Comparison of ENCODE assay signal across 8 mouse cellular contexts in the genomic region with DNA sequence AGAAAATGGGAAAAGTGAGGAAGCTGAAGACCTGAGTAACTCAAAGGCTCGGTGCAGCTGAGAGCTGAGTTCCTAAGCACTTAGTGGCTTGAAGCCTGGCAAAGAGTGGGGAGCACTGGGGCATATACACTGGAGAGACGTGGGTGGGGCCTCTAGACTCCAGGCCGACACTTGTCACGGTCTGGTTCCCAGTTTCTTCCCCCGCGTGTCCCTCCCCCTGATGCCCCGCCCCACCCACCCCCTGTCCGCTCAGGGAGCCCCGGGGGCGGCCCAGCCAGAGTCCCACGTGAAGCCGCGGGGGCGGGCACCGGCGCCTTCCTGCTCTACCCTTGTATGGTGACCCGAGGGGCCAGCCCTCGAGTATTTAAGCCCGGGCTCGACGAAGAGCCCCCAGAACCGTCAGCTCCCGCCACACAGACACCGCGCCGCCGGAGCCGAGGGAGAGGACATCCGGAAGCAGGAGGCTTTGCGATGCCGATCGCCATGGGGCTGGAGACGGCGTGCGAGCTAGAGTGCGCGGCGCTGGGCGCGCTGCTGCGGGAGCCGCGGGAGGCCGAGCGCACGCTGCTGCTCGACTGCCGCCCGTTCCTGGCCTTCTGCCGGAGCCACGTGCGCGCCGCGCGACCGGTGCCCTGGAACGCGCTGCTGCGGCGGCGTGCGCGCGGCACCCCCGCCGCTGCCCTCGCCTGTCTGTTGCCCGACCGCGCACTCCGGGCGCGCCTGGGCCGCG. TPM values are rescaled to one million over a fixed set of nuclear protein-coding genes. Genes with fewer than 3 reads are reported as not detected.
DNase-seq lines count a peak whose midpoint lies in the region; ATAC-seq and TF ChIP-seq lines count a peak whose summit lies in the region.

Dusp2 (plus strand) TSS at position 393 of the 730 bp plus-strand sequence.

- peak within 1 kb of the TSS; percentile 83 for H3K4me2 ChIP-seq in lung, postnatal 0 days (replicated peaks; ENCODE audit: low read depth, low read length)

- peak within 1 kb of the TSS; percentile 72 to 77 for H3K4me3 ChIP-seq in ES-E14 (ENCODE audit: insufficient read depth in 1 of 2, low read depth in 1 of 2, low read length in 2 of 2, poor library complexity in 1 of 2, severe bottlenecking in 1 of 2)
- H3K4me3 ChIP-seq in hindbrain, embryonic 10.5 days = peak within 1 kb of the TSS; percentile 61
- peak within 1 kb of the TSS; percentile 52 for H3K4me3 ChIP-seq in lung, postnatal 0 days (ENCODE audit: low read depth, low read length)

- H3K4me1 ChIP-seq in ES-E14 (ENCODE audit: control insufficient read depth in 2 of 2, insufficient read depth in 2 of 2, low read length in 2 of 2, poor library complexity in 1 of 2) = 0 out of 4 replicates have a peak, but pooled peaks cover 0 to 2% of the 10 kb centered on the region in 2 experiments
- peaks cover 21% of the 10 kb centered on the region for H3K4me1 ChIP-seq in hindbrain, embryonic 10.5 days (replicated peaks)
- H3K4me1 ChIP-seq in lung, postnatal 0 days (ENCODE audit: insufficient read depth, low read depth, low read length) = no peaks in the 10 kb centered on the region

- H3K27ac ChIP-seq in ES-E14 (ENCODE audit: insufficient read depth, low read depth, low read length, poor library complexity, severe bottlenecking) = no peak within 1 kb of the TSS
- H3K27ac ChIP-seq in hindbrain, embryonic 10.5 days = peak within 1 kb of the TSS; percentile 80
- 0 out of 2 replicates have a peak within 1 kb of the TSS, but pooled peaks have one; percentile 40 for H3K27ac ChIP-seq in lung, postnatal 0 days (ENCODE audit: low read length)

- TF ChIP-seq EP300 in lung, postnatal 0 days (IDR thresholded peaks at IDR 0.05) = no peak

- H3K9me3 ChIP-seq in ES-E14 (ENCODE audit: control insufficient read depth, insufficient read depth, low read depth, low read length) = no peaks in the 10 kb centered on the region
- no peaks in the 10 kb centered on the region for H3K9me3 ChIP-seq in hindbrain, embryonic 10.5 days
- no peaks in the 10 kb centered on the region for H3K9me3 ChIP-seq in lung, postnatal 0 days (ENCODE audit: low read length)

- ATAC-seq in frontal cortex, adult (ENCODE audit: low TSS enrichment) = peak; percentile 81
- ATAC-seq in lung, postnatal 0 days = peak; percentile 90

- TF ChIP-seq CTCF in lung, postnatal 0 days (IDR thresholded peaks at IDR 0.05) = no peak

- peaks cover 50% of the 10 kb centered on the region for H3K27me3 ChIP-seq in hindbrain, embryonic 10.5 days (ENCODE audit: insufficient read depth, poor library complexity, severe bottlenecking)
- H3K27me3 ChIP-seq in lung, postnatal 0 days (replicated peaks; ENCODE audit: insufficient read depth, low read length) = no peaks in the 10 kb centered on the region; the same call in 1 of the 2 replicates

- no peaks in the 10 kb centered on the region for H3K36me3 ChIP-seq in ES-E14 (ENCODE audit: control insufficient read depth, insufficient read depth, low read length, poor library complexity, severe bottlenecking)
- no peaks in the 10 kb centered on the region for H3K36me3 ChIP-seq in hindbrain, embryonic 10.5 days
- H3K36me3 ChIP-seq in lung, postnatal 0 days (ENCODE audit: insufficient read depth, low read length) = no peaks in the 10 kb centered on the region

- in situ Hi-C loops in ES-E14 (cut with MboI; ENCODE audit: low sequenced_read_pairs in 2 of 2, unreplicated experiment in 2 of 2) = no loop called here

- peak within 1 kb of the TSS; percentile 72 for H3K9ac ChIP-seq in ES-E14 (ENCODE audit: insufficient read depth, low read depth, low read length, poor library complexity, severe bottlenecking)
- H3K9ac ChIP-seq in lung, postnatal 0 days (replicated peaks; ENCODE audit: low read depth) = no peak within 1 kb of the TSS

- no peak for DNase-seq in ES-E14 (ENCODE audit: low read depth, low spot score)
- peak; percentile 58 to 73 for DNase-seq in cerebellum, adult 18-20 months
- DNase-seq in hindbrain, embryonic 10.5 days (ENCODE audit: low spot score) = peak; percentile 57
- DNase-seq in layer of hippocampus, postnatal 10 days (ENCODE audit: low spot score in 2 of 2) = peak; percentile 60 to 74
- peak; percentile 78 for DNase-seq in lung, postnatal 0 days (ENCODE audit: low spot score)
- peak; percentile 59 for DNase-seq in ovary, adult 18-20 months (ENCODE audit: low spot score)
- peak; percentile 95 to 97 for DNase-seq in thymus, adult 18-20 months

- WGBS in hindbrain, embryonic 10.5 days = under 1% methylated on average over 75 of the region's 76 CpGs
- WGBS in lung, postnatal 0 days = 4% methylated on average over 42 of the region's 76 CpGs

TF ChIP-seq in ES-E14, 5 proteins besides CTCF, POLR2A, EP300 and RAD21:
- TF ChIP-seq ZNF384 (IDR thresholded peaks at IDR 0.05; ENCODE audit: low read depth, low read length) = no peak
- no peak for TF ChIP-seq ZC3H11A (IDR thresholded peaks at IDR 0.05; ENCODE audit: borderline replicate concordance, low read depth, low read length)
- TF ChIP-seq HCFC1 (IDR thresholded peaks at IDR 0.05; ENCODE audit: borderline replicate concordance, insufficient read depth, low read length) = no peak
- no peak for TF ChIP-seq MAFK (IDR thresholded peaks at IDR 0.05; ENCODE audit: insufficient read depth, low read depth, low read length)
- no peak for TF ChIP-seq CHD2 (IDR thresholded peaks at IDR 0.05; ENCODE audit: low read depth, low read length)

RNA-seq across cellular contexts. Expression of gene Dusp2, which starts in this region (rescaled TPM):
- total RNA-seq in ES-E14 (2012; rRNA removed) = 1.1 and 1.8 TPM in 2 replicates
- polyA plus RNA-seq in hindbrain, embryonic 10.5 days (2016; fragmentation: Nextera tagmentation; extraction: Ambion mirVana) = 5.2 and 5.7 TPM in 2 replicates
- total RNA-seq in layer of hippocampus, postnatal 10 days (2021) = 1 to 10 TPM; 3.1 to 3.7 TPM
- polyA plus RNA-seq in lung, postnatal 0 days (2015; fragmentation: Nextera tagmentation; extraction: Ambion mirVana) = 3.6 and 4.3 TPM in 2 replicates
